Mouse (Mus musculus) liver, adult (tissue): ENCODE measurements around the gene Mast1.

Experiments
- GATA4 ChIP-seq: IDR thresholded peaks from 2 replicates; pipeline ENCODE4 v1.6.1; 2014; ENCODE audit warnings: mild to moderate bottlenecking, low read length; ENCODE audit not compliant: insufficient replicate concordance

Gene Mast1

DNA sequence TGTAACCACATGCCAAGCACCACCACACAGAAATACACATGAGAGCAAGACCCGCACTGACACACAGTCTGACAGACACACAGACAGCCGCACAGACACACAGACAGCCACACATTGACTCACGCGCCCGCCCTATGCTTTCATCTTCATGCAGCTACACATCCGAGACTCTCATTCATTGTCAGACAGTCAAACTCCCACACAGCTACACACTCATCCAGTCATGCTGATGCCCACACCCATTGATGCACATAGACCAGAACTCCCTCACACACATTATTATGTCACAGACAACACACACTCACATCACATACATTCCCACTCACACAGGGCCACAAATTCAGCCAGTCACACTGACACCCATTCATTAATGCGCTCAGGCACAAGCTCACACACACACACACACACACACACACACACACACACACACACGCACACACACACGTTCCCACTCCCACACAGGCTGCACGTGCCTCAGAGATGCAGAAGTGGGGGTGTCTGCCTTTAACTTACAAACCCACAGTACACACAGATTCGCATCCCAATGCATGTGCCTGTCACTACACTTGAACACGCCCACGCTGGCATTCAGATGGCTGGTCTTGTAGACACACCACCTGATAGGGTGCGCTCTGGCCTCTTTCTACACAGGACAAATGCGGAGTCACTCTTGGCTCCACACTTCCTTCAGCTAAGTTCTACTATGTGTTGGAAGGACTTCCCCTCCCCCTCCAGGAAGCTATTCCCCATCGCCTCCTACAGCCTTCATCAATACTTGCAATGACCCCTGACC lies 3.2 kb downstream of the Mast1 start:
- TF ChIP-seq GATA4, result no peak

DNA sequence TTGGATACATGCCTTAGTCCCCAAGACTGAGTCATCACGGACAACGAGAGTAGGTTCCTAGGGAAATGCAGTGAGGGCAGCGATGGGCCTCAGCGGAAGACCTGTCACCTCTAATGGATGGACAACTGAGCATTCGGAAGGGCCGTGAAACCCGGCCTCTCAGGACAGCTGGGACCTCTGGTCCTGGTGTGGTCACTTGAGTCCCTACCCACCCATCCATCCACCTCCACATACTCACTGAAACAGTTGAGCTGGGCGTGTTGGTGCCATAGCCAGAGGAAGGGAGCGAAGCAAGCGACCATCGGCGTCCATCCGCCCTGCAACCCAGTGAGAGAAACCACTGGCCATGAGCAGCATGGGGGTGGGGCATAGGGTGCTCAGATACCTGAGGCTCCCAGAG lies 6.6 kb downstream of the Mast1 start:
- no peak for TF ChIP-seq GATA4

DNA sequence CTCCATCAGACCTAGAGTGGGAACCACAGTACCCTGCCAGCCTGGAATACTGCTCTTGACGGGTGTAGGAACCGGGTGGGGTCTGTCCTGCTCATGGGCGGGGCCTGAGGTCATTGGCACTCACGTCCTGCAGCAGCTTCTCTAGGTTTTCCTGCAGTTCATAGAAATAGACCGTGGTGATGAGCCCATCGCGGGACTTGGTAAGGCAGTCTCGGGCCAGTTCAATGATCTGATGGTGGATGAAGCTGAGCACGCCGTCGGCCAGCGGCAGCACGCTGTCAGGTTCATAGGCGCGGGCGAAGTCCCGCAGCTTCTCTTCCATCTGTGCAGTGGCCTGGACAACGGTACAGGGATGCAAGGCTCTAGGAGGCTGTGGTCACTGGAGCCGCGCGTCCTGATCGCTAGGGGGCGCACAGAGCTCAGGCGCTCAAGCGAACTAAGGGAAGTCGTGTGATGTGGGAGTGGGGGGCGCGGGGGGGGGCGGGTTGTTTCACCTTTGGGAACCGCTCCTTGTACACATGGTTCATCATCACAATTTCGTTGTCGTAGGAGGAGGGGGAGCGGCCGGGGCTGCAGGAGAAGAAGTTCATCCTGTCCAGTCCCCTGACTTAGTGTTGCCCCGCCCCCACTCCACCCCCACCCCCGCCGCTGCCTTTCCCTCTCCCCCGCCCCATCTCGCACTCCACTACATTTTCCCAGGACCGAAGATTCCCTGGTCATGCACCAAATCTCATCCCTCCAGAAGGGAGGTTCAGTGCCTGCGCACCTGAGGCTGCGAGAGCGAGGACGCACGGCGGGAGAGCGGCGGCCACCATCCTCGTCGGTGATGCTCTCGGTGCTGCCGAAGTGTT lies 8.5 kb downstream of the Mast1 start:
- TF ChIP-seq GATA4, result no peak

DNA sequence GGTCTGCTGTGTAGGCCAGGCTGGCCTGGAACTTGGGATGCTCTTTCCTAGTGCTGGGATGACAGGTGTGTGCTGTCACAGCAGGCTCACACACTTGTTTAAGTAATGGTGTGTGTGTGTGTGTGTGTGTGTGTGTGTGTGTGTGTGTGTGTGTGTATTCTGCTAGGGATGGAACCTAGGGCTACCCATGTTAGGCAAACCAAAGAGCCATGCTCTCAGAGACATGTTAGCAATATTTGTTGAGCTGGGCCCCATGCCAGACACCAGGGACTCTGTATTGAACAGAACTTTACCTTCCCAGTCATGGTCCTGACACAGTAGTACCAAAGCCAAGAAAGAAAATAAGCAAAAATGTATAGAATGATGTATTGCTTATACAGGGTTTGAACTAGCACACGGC lies 9.6 kb downstream of the Mast1 start:
- no peak for TF ChIP-seq GATA4

DNA sequence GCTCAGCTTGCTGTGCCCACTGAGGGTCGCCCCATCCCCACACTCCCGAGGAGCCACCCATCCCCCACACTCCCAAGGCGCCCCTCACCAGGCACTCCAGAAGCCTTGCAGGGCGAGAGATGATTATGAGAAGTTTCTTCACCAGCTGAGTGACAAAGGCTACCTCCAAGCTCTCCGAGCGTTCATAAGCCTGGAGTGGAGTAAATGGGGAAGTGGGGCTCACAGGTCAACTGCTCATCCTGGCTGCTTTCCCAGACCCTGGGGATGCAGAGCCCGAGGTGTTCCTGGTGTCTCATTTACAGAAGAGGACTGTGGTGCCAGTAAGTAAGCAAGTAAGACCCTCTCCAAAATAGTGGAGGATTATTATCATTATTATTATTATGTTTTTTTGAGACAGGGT lies 11.6 kb downstream of the Mast1 start:
- TF ChIP-seq GATA4, result no peak

- no peak for TF ChIP-seq GATA4
These were observed 15.6 kb downstream of the Mast1 start for GRCm38 (mm10) chr8:84921596-84921995.

DNA sequence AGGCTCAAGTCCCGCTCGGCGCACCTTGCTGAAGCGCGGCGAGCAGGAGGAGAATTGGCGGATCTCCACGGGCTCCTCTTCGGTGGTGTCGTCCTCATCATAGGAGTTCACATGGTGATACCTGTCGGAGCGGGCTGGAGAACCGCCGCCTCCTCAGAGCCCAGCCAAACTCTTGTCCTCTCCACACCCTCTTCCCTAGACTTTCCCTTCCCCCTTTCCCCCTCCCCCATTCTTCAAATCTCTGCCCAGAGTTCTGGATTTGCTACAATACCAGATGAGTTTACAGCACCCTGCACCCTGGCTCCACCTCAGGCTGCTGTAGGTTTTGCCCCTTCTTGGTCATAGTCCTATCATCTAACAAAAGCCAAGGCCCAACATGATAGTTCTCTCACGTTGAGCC lies 18.5 kb downstream of the Mast1 start:
- no peak for TF ChIP-seq GATA4

GRCm38 (mm10) chr8:84917781-84918180 lies 19.4 kb downstream of the Mast1 start:
- TF ChIP-seq GATA4, result no peak

DNA sequence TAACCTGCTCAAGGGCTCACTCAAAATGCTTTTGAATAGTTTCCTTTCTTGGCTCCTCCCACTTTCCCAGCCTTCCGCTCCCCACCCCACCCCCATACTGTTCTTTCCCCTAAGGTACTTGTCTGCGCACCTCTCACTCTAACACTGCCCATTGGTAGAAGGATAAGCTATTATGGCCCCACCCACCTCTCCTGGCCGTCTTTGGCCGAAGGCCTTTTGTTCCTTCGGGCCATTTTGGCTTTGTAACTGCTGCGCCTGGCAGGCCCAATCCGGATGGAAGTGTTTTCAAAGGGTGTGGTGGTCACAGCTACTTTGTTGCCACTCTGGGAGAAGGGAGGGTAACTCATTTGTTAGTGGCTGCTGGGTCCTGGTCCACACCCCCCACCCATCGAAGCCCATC lies 21.9 kb downstream of the Mast1 start:
- no peak for TF ChIP-seq GATA4

GRCm38 (mm10) chr8:84913960-84914359 lies 23.2 kb downstream of the Mast1 start:
- TF ChIP-seq GATA4, result no peak

DNA sequence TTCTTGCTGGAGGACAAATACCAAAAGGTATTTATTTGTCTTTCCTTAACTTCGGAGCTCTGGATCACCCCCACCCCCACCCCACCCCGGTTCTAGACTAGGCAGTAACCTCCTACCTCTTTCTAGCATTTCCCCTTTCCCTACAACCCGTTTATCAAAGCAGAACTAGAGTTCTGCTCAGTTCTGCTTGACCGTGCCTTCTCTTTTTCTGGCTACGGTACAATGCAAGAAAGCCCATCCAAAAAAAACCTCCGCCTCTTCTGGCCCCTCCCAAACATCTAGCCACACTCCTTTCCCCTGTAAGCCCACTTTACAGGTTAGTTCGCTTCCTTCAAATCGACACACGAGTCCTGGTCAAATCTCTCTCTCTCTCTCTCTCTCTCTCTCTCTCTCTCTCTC lies 23.7 kb downstream of the Mast1 start:
- no peak for TF ChIP-seq GATA4

- no peak for TF ChIP-seq GATA4
These were observed 24.2 kb downstream of the Mast1 start for GRCm38 (mm10) chr8:84912895-84913501.

- no peak for TF ChIP-seq GATA4
These were observed 24.8 kb downstream of the Mast1 start for GRCm38 (mm10) chr8:84912391-84912790.

GRCm38 (mm10) chr8:84911854-84912253 lies 25.3 kb downstream of the Mast1 start:
- no peak for TF ChIP-seq GATA4

DNA sequence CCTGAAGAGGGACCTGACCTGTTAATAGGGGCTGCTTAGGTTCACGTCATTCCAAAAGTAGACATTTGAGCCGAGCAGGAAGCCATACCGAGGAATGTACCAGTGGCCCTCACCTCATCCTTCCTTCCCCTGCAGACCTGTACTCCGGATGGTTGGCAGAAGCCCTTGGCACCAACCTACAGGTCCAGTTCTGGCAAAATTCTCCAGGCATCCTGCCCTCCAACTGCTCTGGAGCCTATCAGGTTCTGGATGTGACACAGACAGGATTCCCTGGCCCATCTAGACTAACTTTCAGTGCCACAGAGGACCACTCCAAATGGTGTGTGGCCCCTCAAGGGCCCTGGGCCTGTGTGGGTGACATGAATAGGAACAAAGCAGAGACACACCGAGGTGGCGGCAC lies 26.6 kb downstream of the Mast1 start:
- TF ChIP-seq GATA4, result no peak

DNA sequence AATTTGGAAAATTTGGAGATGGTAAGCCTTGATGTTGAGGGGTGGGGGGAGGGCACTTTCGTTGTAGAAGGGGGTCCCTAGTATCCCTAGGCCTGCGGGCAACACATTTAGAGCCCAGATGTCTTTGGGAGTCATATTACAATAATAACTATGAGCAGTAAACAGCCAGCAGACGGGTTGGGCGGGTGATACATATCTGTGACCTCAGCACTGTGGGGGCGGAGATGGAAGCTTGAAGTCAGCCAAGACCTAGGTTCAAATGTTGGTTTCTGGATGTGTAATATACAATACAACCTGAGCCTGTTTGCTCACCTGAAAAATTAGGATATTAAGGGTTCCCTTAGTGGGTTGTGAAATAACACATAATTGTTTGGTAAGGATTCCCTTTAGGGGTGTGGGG lies 27.2 kb downstream of the Mast1 start:
- TF ChIP-seq GATA4, result no peak
